Mouse (Mus musculus) heart, adult 2 months (tissue): ENCODE results near the gene Gm49358.

Source experiments
- CTCF ChIP-seq: fragments of 200-600 bp; IDR thresholded peaks from 2 replicates; pipeline ENCODE4 v1.8.1; 2022; ENCODE audit warnings: antibody characterized with exemption, mild to moderate bottlenecking, moderate library complexity
- EP300 ChIP-seq: fragments of 200-500 bp; IDR thresholded peaks from 2 replicates; pipeline ENCODE4 v1.6.1; 2011; ENCODE audit warnings: low read depth, low read length, control low read depth; ENCODE audit not compliant: insufficient read depth
- POLR2A ChIP-seq: fragments of 200-500 bp; IDR thresholded peaks from 2 replicates; pipeline ENCODE4 v1.6.1; 2011; ENCODE audit warnings: mild to moderate bottlenecking, low read depth, low read length, control low read depth; ENCODE audit not compliant: insufficient read depth

- no peak for TF ChIP-seq CTCF
- no peak for TF ChIP-seq POLR2A
- TF ChIP-seq EP300, result no peak
These were observed 85.3 kb downstream of the Gm49358 start for GRCm38 (mm10) chr10:86849087-86849486.
